Mouse (Mus musculus): ENCODE data around the gene Fggy. TPM values are rescaled to one million over a fixed set of nuclear protein-coding genes. Genes with fewer than 3 reads are reported as not detected.

Gene Fggy
- polyA plus RNA-seq, 1 experiment from 2014 or later: 7.9 TPM

DNA sequence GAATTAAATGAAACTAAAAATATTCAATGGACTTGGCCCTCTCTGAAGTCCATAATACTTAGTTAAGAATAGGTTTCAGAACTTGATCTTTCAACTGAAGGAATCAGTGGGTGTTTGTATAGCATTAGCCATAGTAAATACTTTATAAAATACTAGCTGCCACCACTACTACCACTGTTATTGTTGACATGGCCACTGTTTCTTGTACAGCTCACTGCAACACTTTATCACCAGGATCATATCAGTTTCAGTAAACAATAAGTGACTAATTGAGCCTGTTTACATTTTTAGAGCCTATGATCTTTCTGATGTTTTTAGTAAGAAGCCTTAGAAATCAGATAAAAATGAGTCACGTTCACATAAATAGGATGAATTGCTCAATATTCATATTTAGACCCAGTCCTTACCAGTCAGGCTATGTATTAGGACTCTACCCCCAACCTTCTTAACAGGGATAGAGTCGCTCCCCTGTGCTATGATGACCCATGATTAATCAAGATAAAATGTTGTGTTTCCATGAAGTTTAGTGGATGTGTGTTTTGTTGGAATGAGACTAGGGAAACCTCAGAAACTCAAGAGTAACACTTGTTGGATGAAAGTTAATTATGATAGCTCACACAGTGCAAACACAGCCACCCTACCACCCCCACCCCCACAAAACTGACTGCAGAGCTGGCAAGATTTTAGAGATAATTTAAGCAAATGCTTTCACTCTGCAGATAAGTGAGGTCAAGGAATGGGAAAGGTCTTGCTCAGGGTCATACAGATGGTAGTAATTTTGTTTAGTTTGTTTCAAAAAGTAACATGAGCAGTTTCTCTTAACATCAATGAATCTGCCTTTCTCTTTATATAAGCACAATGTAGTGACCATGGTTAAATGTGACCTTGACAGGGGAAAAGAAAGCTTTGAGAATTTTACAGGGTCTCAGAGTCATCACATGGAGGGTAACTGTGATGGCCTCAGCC, 352.7 kb downstream of the Fggy start:
- H3K27me3 ChIP-seq (replicated peaks; ENCODE audit: control insufficient read depth, insufficient read depth, low read length): no peaks in the 10 kb centered on the region
- H3K27ac ChIP-seq (ENCODE audit: low read depth, low read length): no peak overlapping the region
- H3K9ac ChIP-seq (ENCODE audit: low read depth, low read length): no peak overlapping the region
- no peaks in the 10 kb centered on the region for H3K36me3 ChIP-seq (ENCODE audit: control insufficient read depth, insufficient read depth, low read length)
- no peak overlapping the region for H3K4me2 ChIP-seq
- H3K4me1 ChIP-seq (replicated peaks; ENCODE audit: control insufficient read depth, insufficient read depth, low read length): no peaks in the 10 kb centered on the region
- no peak for ATAC-seq (replicated peaks; ENCODE audit: low FRiP score)
- H3K4me3 ChIP-seq (ENCODE audit: low read depth, low read length): no peak overlapping the region
- no peak for DNase-seq (ENCODE audit: low spot score)
- WGBS: 64% methylated on average over 2 of the region's 2 CpGs
- no peaks in the 10 kb centered on the region for H3K9me3 ChIP-seq (ENCODE audit: control insufficient read depth, low read length)

DNA sequence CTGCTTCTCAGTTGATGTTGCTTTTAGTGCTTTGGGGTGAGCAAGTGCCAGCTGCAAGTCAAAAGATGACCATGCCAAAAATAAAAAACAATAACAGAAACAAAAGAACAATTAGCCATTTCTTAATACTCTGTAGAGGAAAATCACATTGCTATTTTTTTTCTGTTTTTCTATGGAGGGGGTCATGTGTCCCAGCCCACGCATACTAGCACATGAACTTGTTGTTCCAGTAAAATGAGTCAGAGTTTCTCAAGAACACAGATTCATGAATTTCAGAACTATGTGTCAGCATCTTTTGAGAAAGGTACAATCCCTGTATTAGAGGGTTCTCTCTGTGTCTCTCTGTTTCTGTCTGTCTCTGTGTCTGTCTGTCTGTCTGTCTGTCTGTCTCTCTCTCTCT, 355.7 kb downstream of the Fggy start:
- Histone ChIP-seq H3K9me3 (ENCODE audit: control insufficient read depth, low read length) (no peaks in the 10 kb centered on the region), H3K4me3 (ENCODE audit: low read depth, low read length) (no peak overlapping the region), H3K9ac (ENCODE audit: low read depth, low read length) (no peak overlapping the region), H3K4me2 (no peak overlapping the region), H3K27ac (ENCODE audit: low read depth, low read length) (no peak overlapping the region), H3K27me3 (replicated peaks; ENCODE audit: control insufficient read depth, insufficient read depth, low read length) (no peaks in the 10 kb centered on the region), H3K36me3 (ENCODE audit: control insufficient read depth, insufficient read depth, low read length) (no peaks in the 10 kb centered on the region), H3K4me1 (replicated peaks; ENCODE audit: control insufficient read depth, insufficient read depth, low read length) (no peaks in the 10 kb centered on the region)
- ATAC-seq (replicated peaks; ENCODE audit: low FRiP score) (no peak), DNase-seq (ENCODE audit: low spot score) (no peak)
- WGBS: 100% methylated on average over 1 of the region's 1 CpGs

DNA sequence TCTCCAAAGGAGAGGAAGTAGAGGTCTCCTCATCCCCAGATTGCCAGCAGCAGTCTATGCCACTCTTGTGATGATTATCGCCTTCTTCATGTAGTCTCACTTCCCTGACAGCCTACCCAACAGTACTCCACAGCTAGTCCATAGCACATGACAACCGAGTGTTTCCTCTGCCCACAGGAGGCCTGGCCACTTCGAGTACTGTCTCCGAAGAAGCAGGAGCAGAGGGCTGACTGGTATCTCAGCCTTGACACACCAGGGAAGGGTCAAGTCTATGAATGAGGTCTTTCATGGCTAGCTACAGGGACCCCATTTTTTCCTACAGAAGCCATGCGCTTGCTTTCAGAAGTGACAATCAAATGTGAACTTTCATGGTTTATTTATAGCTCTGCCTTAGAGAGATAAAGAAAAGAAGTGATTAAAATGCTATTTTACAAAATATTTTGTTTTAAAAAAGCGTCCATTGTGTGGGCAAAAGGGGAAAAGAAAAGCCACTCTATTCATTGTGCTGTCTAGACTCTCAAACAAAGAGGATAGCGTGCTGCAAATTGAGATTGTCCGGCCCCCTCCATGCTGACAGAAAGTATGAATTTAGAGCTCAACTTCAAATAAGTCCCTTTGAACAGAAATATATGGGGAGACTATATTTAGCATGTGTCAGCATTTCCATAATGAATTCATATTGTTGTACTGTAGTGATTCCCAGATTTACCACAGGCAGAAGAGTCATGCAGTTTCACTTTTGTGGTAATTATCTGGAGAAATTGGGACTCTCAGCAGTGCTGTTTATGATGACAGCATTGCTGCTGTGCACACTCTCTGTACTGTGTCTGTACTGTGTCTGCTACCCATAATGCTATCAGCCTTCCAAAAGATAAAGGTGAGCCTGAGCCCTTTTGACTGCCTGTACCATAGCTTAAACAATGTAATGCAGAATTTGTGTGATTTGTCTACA, 358.6 kb downstream of the Fggy start:
- WGBS: 82% methylated on average over 8 of the region's 8 CpGs
- Histone ChIP-seq H3K4me1 (replicated peaks; ENCODE audit: control insufficient read depth, insufficient read depth, low read length) (no peaks in the 10 kb centered on the region), H3K4me2 (no peak overlapping the region)

DNA sequence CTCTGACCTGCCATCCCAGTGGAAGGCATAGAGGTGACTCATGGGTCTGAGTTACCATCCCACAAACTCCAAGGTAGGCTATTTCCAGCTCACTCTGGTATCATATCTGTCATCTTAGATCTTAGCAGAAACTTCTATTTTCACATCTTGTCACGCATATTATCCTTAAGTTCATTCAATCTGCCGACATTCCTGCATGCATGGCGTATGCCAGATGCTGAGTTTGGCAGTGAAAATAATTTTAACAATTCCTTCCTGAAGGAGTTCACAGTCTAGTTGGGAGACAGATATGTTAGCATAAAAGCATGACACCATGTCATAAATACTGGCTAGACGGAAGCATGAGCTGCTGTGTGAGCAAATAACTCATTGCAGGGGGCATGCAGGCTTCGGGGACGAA, 360.4 kb downstream of the Fggy start:
- Histone ChIP-seq H3K36me3 (ENCODE audit: control insufficient read depth, insufficient read depth, low read length) (no peaks in the 10 kb centered on the region), H3K4me3 (ENCODE audit: low read depth, low read length) (no peak overlapping the region), H3K4me2 (no peak overlapping the region), H3K9me3 (ENCODE audit: control insufficient read depth, low read length) (no peaks in the 10 kb centered on the region), H3K9ac (ENCODE audit: low read depth, low read length) (no peak overlapping the region), H3K27me3 (replicated peaks; ENCODE audit: control insufficient read depth, insufficient read depth, low read length) (no peaks in the 10 kb centered on the region), H3K4me1 (replicated peaks; ENCODE audit: control insufficient read depth, insufficient read depth, low read length) (no peaks in the 10 kb centered on the region), H3K27ac (ENCODE audit: low read depth, low read length) (no peak overlapping the region)
- WGBS: 76% methylated on average over 6 of the region's 6 CpGs
- DNase-seq (ENCODE audit: low spot score) (no peak), ATAC-seq (replicated peaks; ENCODE audit: low FRiP score) (no peak)

More for the DNA sequence above, 358.6 kb downstream of the Fggy start:
- Histone ChIP-seq H3K27ac (ENCODE audit: low read depth, low read length) (no peak overlapping the region), H3K36me3 (ENCODE audit: control insufficient read depth, insufficient read depth, low read length) (no peaks in the 10 kb centered on the region), H3K9me3 (ENCODE audit: control insufficient read depth, low read length) (no peaks in the 10 kb centered on the region), H3K4me3 (ENCODE audit: low read depth, low read length) (no peak overlapping the region), H3K27me3 (replicated peaks; ENCODE audit: control insufficient read depth, insufficient read depth, low read length) (no peaks in the 10 kb centered on the region), H3K9ac (ENCODE audit: low read depth, low read length) (no peak overlapping the region)
- DNase-seq (ENCODE audit: low spot score) (no peak), ATAC-seq (replicated peaks; ENCODE audit: low FRiP score) (no peak)

- H3K9ac ChIP-seq (ENCODE audit: low read depth, low read length): no peak overlapping the region
- H3K4me2 ChIP-seq: no peak overlapping the region
- no peaks in the 10 kb centered on the region for H3K27me3 ChIP-seq (replicated peaks; ENCODE audit: control insufficient read depth, insufficient read depth, low read length)
- H3K4me1 ChIP-seq (replicated peaks; ENCODE audit: control insufficient read depth, insufficient read depth, low read length): no peaks in the 10 kb centered on the region
- DNase-seq (ENCODE audit: low spot score) (no peak), ATAC-seq (replicated peaks; ENCODE audit: low FRiP score) (no peak)
- H3K36me3 ChIP-seq (ENCODE audit: control insufficient read depth, insufficient read depth, low read length): no peaks in the 10 kb centered on the region
- WGBS: 74% methylated on average over 4 of the region's 4 CpGs
- no peaks in the 10 kb centered on the region for H3K9me3 ChIP-seq (ENCODE audit: control insufficient read depth, low read length)
- H3K4me3 ChIP-seq (ENCODE audit: low read depth, low read length): no peak overlapping the region
- H3K27ac ChIP-seq (ENCODE audit: low read depth, low read length): no peak overlapping the region
These were observed 363.1 kb downstream of the Fggy start for GRCm38 (mm10) chr4:95920448-95920847.

- ATAC-seq (replicated peaks; ENCODE audit: low FRiP score): no peak
These were observed 367.2 kb downstream of the Fggy start for GRCm38 (mm10) chr4:95924210-95925184.

GRCm38 (mm10) chr4:95928846-95929245, 371.5 kb downstream of the Fggy start:
- 89% methylated on average over 1 of the region's 1 CpGs for WGBS
- H3K36me3 ChIP-seq (ENCODE audit: control insufficient read depth, insufficient read depth, low read length): no peaks in the 10 kb centered on the region
- no peaks in the 10 kb centered on the region for H3K9me3 ChIP-seq (ENCODE audit: control insufficient read depth, low read length)
- H3K27me3 ChIP-seq (replicated peaks; ENCODE audit: control insufficient read depth, insufficient read depth, low read length): no peaks in the 10 kb centered on the region
- no peak for DNase-seq (ENCODE audit: low spot score)
- no peak overlapping the region for H3K9ac ChIP-seq (ENCODE audit: low read depth, low read length)
- no peak overlapping the region for H3K4me3 ChIP-seq (ENCODE audit: low read depth, low read length)
- no peak for ATAC-seq (replicated peaks; ENCODE audit: low FRiP score)
- no peak overlapping the region for H3K27ac ChIP-seq (ENCODE audit: low read depth, low read length)
- no peaks in the 10 kb centered on the region for H3K4me1 ChIP-seq (replicated peaks; ENCODE audit: control insufficient read depth, insufficient read depth, low read length)
- H3K4me2 ChIP-seq: no peak overlapping the region

More at GRCm38 (mm10) chr4:95924210-95925184, 367.2 kb downstream of the Fggy start:
- Histone ChIP-seq H3K27ac (ENCODE audit: low read depth, low read length) (no peak overlapping the region), H3K36me3 (ENCODE audit: control insufficient read depth, insufficient read depth, low read length) (no peaks in the 10 kb centered on the region), H3K27me3 (replicated peaks; ENCODE audit: control insufficient read depth, insufficient read depth, low read length) (no peaks in the 10 kb centered on the region), H3K4me2 (no peak overlapping the region), H3K4me1 (replicated peaks; ENCODE audit: control insufficient read depth, insufficient read depth, low read length) (no peaks in the 10 kb centered on the region), H3K9me3 (ENCODE audit: control insufficient read depth, low read length) (no peaks in the 10 kb centered on the region), H3K9ac (ENCODE audit: low read depth, low read length) (no peak overlapping the region), H3K4me3 (ENCODE audit: low read depth, low read length) (no peak overlapping the region)
- 14% methylated on average over 7 of the region's 7 CpGs for WGBS
- peak; percentile 62 for DNase-seq (ENCODE audit: low spot score)

DNA sequence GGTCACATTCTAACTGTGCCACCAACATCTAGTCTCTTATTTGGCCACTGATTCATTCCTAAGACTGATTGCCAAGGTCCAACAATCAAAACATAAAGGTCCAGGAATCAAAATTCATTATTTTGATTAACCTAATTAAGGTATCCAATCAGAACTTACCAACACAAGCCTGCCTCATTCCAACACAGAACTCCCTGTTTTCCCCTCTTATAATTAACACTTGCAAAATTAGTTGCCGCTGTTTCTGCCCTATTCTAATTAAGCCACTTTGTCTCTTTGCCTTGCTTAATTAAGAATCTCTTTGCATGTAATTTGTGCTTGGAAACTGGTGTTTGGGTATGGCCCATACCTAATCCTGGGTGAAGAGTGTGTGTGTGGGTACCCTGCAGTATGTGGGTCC, 372.6 kb downstream of the Fggy start:
- Histone ChIP-seq H3K4me1 (replicated peaks; ENCODE audit: control insufficient read depth, insufficient read depth, low read length) (no peaks in the 10 kb centered on the region), H3K27ac (ENCODE audit: low read depth, low read length) (no peak overlapping the region), H3K4me2 (no peak overlapping the region), H3K9ac (ENCODE audit: low read depth, low read length) (no peak overlapping the region), H3K27me3 (replicated peaks; ENCODE audit: control insufficient read depth, insufficient read depth, low read length) (no peaks in the 10 kb centered on the region), H3K36me3 (ENCODE audit: control insufficient read depth, insufficient read depth, low read length) (no peaks in the 10 kb centered on the region), H3K9me3 (ENCODE audit: control insufficient read depth, low read length) (no peaks in the 10 kb centered on the region), H3K4me3 (ENCODE audit: low read depth, low read length) (no peak overlapping the region)
- ATAC-seq (replicated peaks; ENCODE audit: low FRiP score): no peak
- DNase-seq (ENCODE audit: low spot score): no peak
- 78% methylated on average over 1 of the region's 1 CpGs for WGBS
